Mouse (Mus musculus) cerebellum, adult 11 months (tissue): ENCODE results near the gene Akirin1.

Experiments used
- DNase-seq: peaks from one replicate; pipeline ENCODE4 v3.0.0; 2022

The Akirin1 gene

GRCm38 (mm10) chr4:123750152-123750651 lies at the start of gene Akirin1:
Akirin1 (minus strand) TSS chr4:123750345.
- DNase-seq: peak; percentile 99

DNA sequence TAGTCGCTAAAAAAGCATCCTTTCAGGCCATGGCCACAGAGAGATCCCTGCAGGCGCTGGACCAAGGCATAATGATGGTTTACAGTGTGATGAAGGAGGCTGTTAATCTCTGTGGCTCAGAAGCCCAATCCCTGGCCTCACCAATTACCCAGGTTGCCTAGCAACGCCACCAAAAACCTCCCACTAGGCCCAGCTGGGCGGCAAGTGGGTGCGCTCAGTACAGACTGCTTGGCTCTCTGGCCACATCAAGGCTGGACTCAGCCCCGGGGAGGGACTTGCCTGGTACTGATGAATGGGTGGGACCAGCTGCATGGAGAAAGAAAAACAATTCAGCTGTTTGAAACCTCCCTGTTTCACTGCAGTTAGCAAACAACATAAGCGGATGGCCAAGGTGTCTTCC lies 47.7 kb upstream of the Akirin1 start:
- DNase-seq: peak; percentile 8

DNA sequence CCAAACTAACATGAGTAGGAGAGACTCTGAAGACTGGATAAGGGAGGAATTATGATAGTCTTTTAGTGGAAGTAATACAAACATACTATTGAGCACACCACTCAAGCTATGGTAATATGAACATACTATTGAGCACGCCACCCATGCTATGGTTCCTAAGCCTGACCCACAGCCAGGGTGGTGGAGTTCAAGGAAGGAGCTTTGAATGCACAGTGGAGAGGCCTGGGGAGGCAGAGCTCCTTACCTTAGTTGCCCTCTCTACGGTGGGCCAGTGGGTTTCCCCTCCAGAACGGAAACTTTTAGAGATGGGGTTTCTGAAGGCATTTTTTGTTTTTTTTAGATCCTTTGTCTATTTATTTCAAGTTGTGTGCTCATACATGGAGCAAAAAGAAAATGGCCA lies 47.3 kb upstream of the Akirin1 start:
- no peak for DNase-seq

DNA sequence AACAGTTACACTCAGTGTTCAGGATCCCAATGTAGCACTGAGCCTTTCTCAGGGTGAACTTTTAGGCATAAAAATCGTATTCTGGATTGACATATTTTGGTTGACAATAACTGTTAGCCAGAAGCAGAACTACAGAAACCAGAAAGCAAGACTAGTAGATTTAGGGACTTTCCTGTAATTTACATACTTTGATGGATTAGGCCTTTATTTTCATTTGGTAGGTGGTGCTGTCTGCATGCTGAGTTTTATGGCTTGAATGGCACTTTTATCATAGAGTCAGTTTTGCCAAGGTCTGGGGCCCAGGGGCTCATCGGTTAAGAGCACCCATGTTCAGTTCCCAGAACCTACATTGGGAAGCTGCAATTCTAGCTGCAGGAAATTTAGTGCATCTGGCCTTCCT lies 44.9 kb upstream of the Akirin1 start:
- no peak for DNase-seq

DNA sequence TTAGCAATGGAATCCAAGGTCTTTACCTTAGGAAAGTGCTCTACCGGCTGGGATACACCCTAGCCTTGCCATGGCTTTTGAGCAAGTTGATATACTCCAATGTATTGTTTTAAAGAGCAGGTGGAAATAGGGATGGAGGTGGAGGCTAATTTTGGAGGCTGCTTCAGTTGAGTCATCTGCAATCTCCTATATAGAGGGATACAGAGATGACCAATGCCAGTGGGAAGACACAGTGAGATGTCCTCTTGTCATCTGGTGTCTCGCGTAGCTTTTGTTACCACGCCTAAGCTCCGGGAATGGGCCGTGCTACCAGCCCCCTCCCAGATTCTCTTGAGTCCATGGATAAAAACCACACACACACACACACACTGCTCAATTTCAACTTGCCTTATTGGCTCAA lies 43.0 kb upstream of the Akirin1 start:
- DNase-seq: no peak

- DNase-seq: no peak
Measured at GRCm38 (mm10) chr4:123792666-123793065, 42.5 kb upstream of the Akirin1 start.

GRCm38 (mm10) chr4:123787191-123787985 lies 37.2 kb upstream of the Akirin1 start, which contains the start of gene Rhbdl2:
Rhbdl2 (plus strand) TSS chr4:123787874.
- DNase-seq: peak; percentile 34

GRCm38 (mm10) chr4:123768234-123768633 lies 18.1 kb upstream of the Akirin1 start:
- no peak for DNase-seq

GRCm38 (mm10) chr4:123767807-123768206 lies 17.7 kb upstream of the Akirin1 start:
- DNase-seq: no peak

DNA sequence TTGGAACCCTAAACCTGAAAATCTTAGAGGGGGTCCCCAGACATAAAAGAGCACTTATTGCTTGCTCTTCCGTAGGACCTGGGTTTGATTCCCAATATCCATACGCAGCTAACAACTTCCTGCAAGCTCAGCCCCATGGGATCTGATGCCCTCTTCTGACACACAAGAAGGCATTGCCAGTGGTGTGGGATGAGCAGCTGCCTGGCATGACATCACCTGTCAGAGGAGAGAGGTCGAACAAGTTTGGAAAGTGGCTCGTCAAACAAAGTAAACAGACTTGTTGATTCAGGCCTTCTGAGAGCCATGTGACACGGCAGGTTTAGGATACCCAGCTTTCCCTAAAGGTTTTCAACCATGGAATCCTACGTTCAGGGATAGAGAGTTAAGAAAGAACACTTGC lies 14.9 kb upstream of the Akirin1 start:
- DNase-seq: no peak

DNA sequence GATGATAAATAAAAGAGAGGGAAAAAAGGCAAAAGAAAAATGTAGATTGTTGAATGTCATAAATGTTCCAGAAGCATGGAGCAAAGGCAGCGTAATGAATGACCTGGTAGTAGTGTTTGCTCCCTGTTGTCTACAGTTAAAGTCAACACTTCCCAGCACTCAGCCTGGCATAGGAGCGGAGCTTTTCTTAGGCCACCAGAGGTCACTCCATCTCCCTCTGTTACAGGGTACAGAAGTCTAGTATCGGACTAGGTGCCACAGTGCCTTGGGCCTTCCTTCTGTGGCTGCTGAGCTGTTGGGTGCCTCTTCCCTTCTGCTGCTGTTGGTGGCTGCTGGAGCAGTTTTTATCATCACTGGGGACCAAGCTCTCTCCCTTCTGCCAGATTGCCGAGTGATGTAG lies 8.2 kb upstream of the Akirin1 start:
- DNase-seq: no peak

DNA sequence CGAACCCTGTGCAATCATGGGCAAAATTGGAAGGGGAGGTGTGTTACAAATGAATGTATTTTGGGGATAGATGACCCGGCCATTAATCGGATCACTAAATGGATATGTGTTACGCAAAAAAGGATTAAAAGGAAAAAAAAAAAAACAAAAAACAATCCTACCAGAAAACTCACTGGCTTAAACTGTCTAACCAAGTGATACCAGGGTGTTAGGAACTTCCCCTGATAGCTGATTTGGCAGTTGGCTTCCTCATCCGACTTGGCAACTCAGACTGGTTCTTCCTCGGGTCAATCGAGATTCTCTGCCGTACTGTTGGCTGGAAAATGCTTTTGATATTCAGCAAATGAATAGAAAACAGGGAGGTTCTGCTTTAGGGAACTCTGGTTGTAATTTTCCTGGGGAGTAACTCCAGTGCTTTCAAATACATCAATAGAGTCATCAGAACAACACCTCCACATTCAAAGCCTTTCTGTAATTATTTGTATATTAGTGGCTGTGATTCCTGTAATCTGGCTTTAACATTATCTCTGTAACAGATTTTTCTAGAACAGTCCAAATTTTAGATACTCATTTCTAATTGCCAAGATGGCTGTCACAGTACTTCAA lies 665 bp upstream of the Akirin1 start:
- DNase-seq: no peak

DNA sequence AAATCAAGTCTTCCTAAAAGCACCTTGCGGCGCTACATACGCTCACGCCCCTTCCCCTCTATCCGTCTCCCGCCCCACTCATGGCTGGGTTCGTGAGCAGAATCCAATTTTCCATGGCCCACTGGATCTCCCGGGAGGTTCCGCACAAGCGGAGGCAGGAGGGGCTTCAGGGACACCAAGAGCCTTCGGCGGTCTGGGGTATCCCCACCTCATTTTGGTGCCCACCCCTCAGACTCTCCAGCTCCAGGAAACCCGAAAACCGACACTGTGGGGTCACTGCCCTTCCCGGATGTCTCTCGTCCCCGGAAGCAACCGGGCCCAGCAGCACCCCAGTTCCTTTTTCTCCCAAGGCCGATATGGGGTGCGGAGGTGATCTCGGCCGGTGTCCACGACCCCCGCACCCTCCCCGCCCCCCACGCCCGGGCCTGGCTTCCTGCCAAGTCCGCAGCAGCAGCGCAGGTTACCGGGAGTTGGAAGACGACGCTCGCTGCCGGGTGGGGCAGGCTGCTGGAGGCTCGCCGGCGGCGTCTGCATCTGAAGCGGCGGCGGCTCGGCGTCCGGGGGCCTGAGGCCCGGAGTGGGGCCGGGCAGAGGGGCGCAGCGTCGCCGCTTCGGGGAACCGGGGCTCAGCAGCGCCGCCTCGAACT lies 538 bp downstream of the Akirin1 start:
- DNase-seq: no peak

DNA sequence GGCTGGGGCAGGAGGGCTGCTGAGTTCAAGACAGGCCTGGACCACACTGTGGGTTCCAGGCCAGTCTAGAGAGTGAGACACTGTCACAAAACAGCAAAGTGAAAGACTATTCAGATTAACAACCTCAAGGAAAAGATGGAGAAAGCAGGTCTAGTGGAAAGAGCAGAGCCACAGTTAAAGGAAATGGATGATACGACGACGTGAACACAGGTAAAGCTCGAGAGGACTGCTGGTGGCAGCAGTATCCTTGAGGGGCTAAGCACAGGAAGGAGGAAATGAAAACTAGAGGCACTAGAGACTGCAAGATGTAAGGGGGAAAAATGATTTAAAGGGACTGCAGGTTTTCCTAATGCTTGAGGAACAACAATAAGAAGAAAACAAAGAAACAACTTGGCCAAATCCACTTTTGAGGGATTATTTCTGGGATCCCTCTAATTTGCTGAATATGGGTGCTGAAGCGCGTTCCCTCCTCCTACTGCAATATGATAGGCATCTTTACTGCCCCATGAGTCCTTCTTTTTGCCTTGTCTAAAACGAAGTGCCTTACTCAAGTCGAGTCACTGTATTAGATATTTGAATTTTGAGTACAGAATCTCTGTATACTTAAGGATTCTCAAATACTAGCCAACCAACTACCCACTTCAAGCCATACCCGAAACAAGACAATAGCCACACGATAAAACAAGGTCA lies 1.3 kb downstream of the Akirin1 start:
- DNase-seq: no peak

GRCm38 (mm10) chr4:123745221-123745775 lies 4.8 kb downstream of the Akirin1 start:
- DNase-seq: no peak

GRCm38 (mm10) chr4:123742891-123743290 lies 7.3 kb downstream of the Akirin1 start:
- no peak for DNase-seq

DNA sequence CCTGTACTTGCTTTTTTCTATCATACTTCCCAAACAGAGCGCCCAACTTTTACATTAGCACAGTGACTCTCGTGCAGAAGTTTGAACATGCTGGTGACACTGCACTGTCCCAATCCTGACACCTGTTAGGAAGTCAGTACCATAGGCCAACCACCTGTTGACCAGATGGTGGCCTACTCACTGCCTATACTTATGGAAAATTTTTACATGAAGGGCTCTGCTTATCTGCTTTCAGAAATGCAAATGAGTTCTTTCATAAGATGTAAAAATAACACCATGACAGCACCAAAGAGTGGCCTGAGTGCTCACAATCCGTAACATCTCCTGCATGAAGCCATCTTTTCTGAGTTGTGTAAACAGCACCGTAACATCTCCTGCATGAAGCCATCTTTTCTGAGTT lies 11.4 kb downstream of the Akirin1 start:
- DNase-seq: no peak

GRCm38 (mm10) chr4:123733532-123733931 lies 16.6 kb downstream of the Akirin1 start:
- DNase-seq: no peak

GRCm38 (mm10) chr4:123732921-123733320 lies 17.2 kb downstream of the Akirin1 start:
- no peak for DNase-seq

GRCm38 (mm10) chr4:123732163-123732910 lies 17.8 kb downstream of the Akirin1 start:
- peak; percentile 62 for DNase-seq

DNA sequence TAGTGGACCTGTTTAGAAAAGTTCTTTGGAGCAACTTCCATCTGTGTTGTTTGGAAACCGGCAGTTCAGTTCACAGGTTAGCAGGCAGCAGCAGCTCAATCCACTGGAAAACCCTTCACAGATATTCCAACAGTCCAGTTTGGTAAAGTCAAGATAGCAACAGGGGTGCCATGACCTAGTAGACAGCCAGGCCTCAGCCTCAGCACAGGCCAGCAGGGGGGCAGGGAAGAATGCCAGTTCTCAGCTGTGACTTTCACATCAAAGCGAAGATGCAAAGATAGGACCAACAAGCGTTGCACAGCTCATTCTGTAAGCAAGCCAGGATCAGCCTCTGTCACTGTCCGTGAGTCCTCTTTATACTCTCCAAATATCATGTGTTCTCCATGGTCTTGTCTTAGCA lies 28.4 kb downstream of the Akirin1 start:
- DNase-seq: no peak

DNA sequence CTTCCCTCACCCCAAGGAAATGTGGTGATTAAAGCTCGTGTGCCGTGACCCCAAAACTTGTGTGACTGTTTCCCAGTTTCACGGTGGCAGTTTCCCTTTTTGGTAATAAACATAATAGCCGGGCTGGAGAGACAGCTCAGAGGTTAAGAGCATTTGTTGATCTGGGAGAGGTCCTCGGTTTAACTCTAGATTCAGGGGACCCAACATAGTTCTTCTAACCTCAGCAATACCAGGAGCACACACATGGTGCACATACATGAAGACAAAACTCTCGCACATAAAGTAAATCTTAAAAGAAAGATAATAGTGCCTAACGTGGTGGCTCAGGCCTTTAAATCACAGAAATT lies 31.7 kb downstream of the Akirin1 start:
- DNase-seq: no peak
